Mouse (Mus musculus) stomach, embryonic 14.5 days (tissue): ENCODE data around the gene Ppcs. TPM values are rescaled to one million over a fixed set of nuclear protein-coding genes. Genes with fewer than 3 reads are reported as not detected.

Experiments used
- ATAC-seq: fragments of 200-750 bp; cut with Nextera tagmentation; 2 replicates; pipeline ENCODE4 v1.8.0; 2017; ENCODE audit warnings: low read depth, moderate TSS enrichment; ENCODE audit not compliant: insufficient number of reproducible peaks, insufficient read depth, low FRiP score
- H3K27ac ChIP-seq: fragments of 300-500 bp; sonication (generic); 2 replicates; pipeline ENCODE4 v1.5.1; 2014; ENCODE audit warnings: mild to moderate bottlenecking, low read length, moderate library complexity, mixed read lengths
- H3K27me3 ChIP-seq: fragments of 300-500 bp; sonication (generic); 2 replicates; pipeline ENCODE4 v1.6.1; 2014; ENCODE audit warnings: low read length, control low read depth, mixed read lengths; ENCODE audit not compliant: control insufficient read depth, insufficient read depth
- H3K36me3 ChIP-seq: fragments of 300-500 bp; sonication (generic); 2 replicates; pipeline ENCODE4 v1.6.1; 2014; ENCODE audit warnings: mild to moderate bottlenecking, control low read depth, low read length, moderate library complexity, mixed read lengths; ENCODE audit not compliant: control insufficient read depth, insufficient read depth
- H3K4me1 ChIP-seq: fragments of 300-500 bp; sonication (generic); 2 replicates; pipeline ENCODE4 v1.6.1; 2014; ENCODE audit warnings: low read length, control low read depth, mixed read lengths; ENCODE audit not compliant: control insufficient read depth, insufficient read depth
- H3K4me2 ChIP-seq: fragments of 300-500 bp; sonication (generic); replicated peaks from 2 replicates; pipeline ENCODE4 v1.6.1; 2014; ENCODE audit warnings: low read depth, low read length, control low read depth
- H3K4me3 ChIP-seq: fragments of 300-500 bp; sonication (generic); 2 replicates; pipeline ENCODE4 v1.5.1; 2014; ENCODE audit warnings: low read depth, low read length, control low read depth
- H3K9ac ChIP-seq: fragments of 300-500 bp; sonication (generic); replicated peaks from 2 replicates; pipeline ENCODE4 v1.6.1; 2014; ENCODE audit warnings: low read depth, mild to moderate bottlenecking, control low read depth, low read length, moderate library complexity, mixed read lengths
- H3K9me3 ChIP-seq: fragments of 300-500 bp; sonication (generic); 2 replicates; pipeline ENCODE4 v1.6.1; 2016; ENCODE audit warnings: low read depth, low read length, control low read depth; ENCODE audit not compliant: control insufficient read depth
- WGBS: fragments of 180-500 bp; shearing (Covaris S2); extraction: QIAGEN DNeasy Blood & Tissue Kit; methylation state at CpG from one replicate; pipeline ENCODE4 v1.1.7; 2014; 5-methylcytosine and 5-hydroxymethylcytosine counted together
- polyA plus RNA-seq: library from polyadenylated mRNA; unstranded; fragments of >200 nt; fragmentation: Nextera tagmentation; extraction: Ambion mirVana; gene quantifications from 2 replicates; pipeline ENCODE4 v1.2.1, GENCODE M21; 2014

Gene Ppcs
- polyA plus RNA-seq, 1 experiment from 2014 or later, result 33.7 TPM

- Histone ChIP-seq H3K9me3 (no peaks in the 10 kb centered on the region), H3K4me2 (no peak overlapping the region), H3K4me1 (no peaks in the 10 kb centered on the region), H3K9ac (no peak overlapping the region), H3K4me3 (no peak overlapping the region), H3K36me3 (no peaks in the 10 kb centered on the region), H3K27ac (no peak overlapping the region), H3K27me3 (no peaks in the 10 kb centered on the region)
- WGBS, result 53% methylated on average over 2 of the region's 2 CpGs
- ATAC-seq, result no peak
Observed at GRCm38 (mm10) chr4:119427680-119428079, 5.5 kb upstream of the Ppcs start.

- H3K36me3 ChIP-seq, result no peaks in the 10 kb centered on the region
- WGBS, result 23% methylated on average over 2 of the region's 2 CpGs
- H3K4me2 ChIP-seq, result no peak overlapping the region
- no peak overlapping the region for H3K27ac ChIP-seq
- H3K9me3 ChIP-seq, result no peaks in the 10 kb centered on the region
- no peak for ATAC-seq
- H3K4me1 ChIP-seq, result peaks cover 6% of the 10 kb centered on the region; the same call in 1 of the 2 replicates
- no peak overlapping the region for H3K9ac ChIP-seq
- no peak overlapping the region for H3K4me3 ChIP-seq
- H3K27me3 ChIP-seq, result no peaks in the 10 kb centered on the region
Observed at GRCm38 (mm10) chr4:119425601-119426000, 3.4 kb upstream of the Ppcs start.

GRCm38 (mm10) chr4:119425077-119425476 is 2.9 kb upstream of the Ppcs start:
- no peak for ATAC-seq
- Histone ChIP-seq H3K27me3 (no peaks in the 10 kb centered on the region), H3K4me1 (peaks cover 6% of the 10 kb centered on the region; the same call in 1 of the 2 replicates), H3K9ac (no peak overlapping the region), H3K27ac (no peak overlapping the region), H3K4me3 (no peak overlapping the region), H3K9me3 (no peaks in the 10 kb centered on the region), H3K36me3 (no peaks in the 10 kb centered on the region), H3K4me2 (no peak overlapping the region)
- 81% methylated on average over 2 of the region's 2 CpGs for WGBS

GRCm38 (mm10) chr4:119421921-119422293 is 313 bp downstream of the Ppcs start:
- Histone ChIP-seq H3K9ac (peak overlapping the region; percentile 70), H3K4me2 (peak overlapping the region; percentile 91), H3K27me3 (no peaks in the 10 kb centered on the region), H3K36me3 (no peaks in the 10 kb centered on the region), H3K27ac (peak overlapping the region; percentile 84), H3K9me3 (no peaks in the 10 kb centered on the region), H3K4me1 (peaks cover 6% of the 10 kb centered on the region; the same call in 1 of the 2 replicates), H3K4me3 (peak overlapping the region; percentile 69)
- 2% methylated on average over 20 of the region's 31 CpGs for WGBS
- ATAC-seq, result peak; percentile 68

- ATAC-seq, result no peak
- 15% methylated on average over 3 of the region's 3 CpGs for WGBS
- no peaks in the 10 kb centered on the region for H3K36me3 ChIP-seq
Observed at GRCm38 (mm10) chr4:119421191-119421590, 1.0 kb downstream of the Ppcs start.

GRCm38 (mm10) chr4:119417894-119418293 is 4.3 kb downstream of the Ppcs start:
- Histone ChIP-seq H3K4me3 (no peak overlapping the region), H3K9me3 (no peaks in the 10 kb centered on the region), H3K4me2 (no peak overlapping the region), H3K9ac (no peak overlapping the region), H3K27ac (no peak overlapping the region), H3K27me3 (no peaks in the 10 kb centered on the region), H3K36me3 (no peaks in the 10 kb centered on the region), H3K4me1 (peaks cover 10% of the 10 kb centered on the region; the same call in 1 of the 2 replicates)
- WGBS, result 85% methylated on average over 3 of the region's 3 CpGs
- no peak for ATAC-seq

More at GRCm38 (mm10) chr4:119421191-119421590, 1.0 kb downstream of the Ppcs start:
- no peaks in the 10 kb centered on the region for H3K27me3 ChIP-seq
- no peak overlapping the region for H3K27ac ChIP-seq
- H3K4me3 ChIP-seq, result peak overlapping the region; percentile 69
- peak overlapping the region; percentile 70; the same call in 1 of the 2 replicates for H3K9ac ChIP-seq
- H3K9me3 ChIP-seq, result no peaks in the 10 kb centered on the region
- peak overlapping the region; percentile 91 for H3K4me2 ChIP-seq
- H3K4me1 ChIP-seq, result peaks cover 6% of the 10 kb centered on the region; the same call in 1 of the 2 replicates

- no peaks in the 10 kb centered on the region for H3K27me3 ChIP-seq
- no peak for ATAC-seq
- 77% methylated on average over 3 of the region's 3 CpGs for WGBS
Observed at GRCm38 (mm10) chr4:119417270-119417669, 5.0 kb downstream of the Ppcs start.

GRCm38 (mm10) chr4:119415072-119415753 is 7.0 kb downstream of the Ppcs start, which contains the start of gene Ccdc30:
Gene Ccdc30, minus strand, starts transcription at chr4:119415521.
- Histone ChIP-seq H3K36me3 (no peaks in the 10 kb centered on the region), H3K9me3 (no peaks in the 10 kb centered on the region), H3K4me1 (0 out of 2 replicates have a peak, but pooled peaks cover 4% of the 10 kb centered on the region), H3K4me3 (peak within 1 kb of the TSS; percentile 52), H3K4me2 (peak within 1 kb of the TSS; percentile 88), H3K27me3 (no peaks in the 10 kb centered on the region), H3K27ac (no peak within 1 kb of the TSS), H3K9ac (no peak within 1 kb of the TSS; the same call in 1 of the 2 replicates)
- 1% methylated on average over 49 of the region's 49 CpGs for WGBS
- ATAC-seq, result peak; percentile 100

More at GRCm38 (mm10) chr4:119417270-119417669, 5.0 kb downstream of the Ppcs start:
- Histone ChIP-seq H3K4me2 (no peak overlapping the region), H3K4me1 (peaks cover 10% of the 10 kb centered on the region; the same call in 1 of the 2 replicates), H3K27ac (no peak overlapping the region), H3K36me3 (no peaks in the 10 kb centered on the region), H3K9me3 (no peaks in the 10 kb centered on the region), H3K4me3 (no peak overlapping the region), H3K9ac (no peak overlapping the region)
